In the genomic region with DNA sequence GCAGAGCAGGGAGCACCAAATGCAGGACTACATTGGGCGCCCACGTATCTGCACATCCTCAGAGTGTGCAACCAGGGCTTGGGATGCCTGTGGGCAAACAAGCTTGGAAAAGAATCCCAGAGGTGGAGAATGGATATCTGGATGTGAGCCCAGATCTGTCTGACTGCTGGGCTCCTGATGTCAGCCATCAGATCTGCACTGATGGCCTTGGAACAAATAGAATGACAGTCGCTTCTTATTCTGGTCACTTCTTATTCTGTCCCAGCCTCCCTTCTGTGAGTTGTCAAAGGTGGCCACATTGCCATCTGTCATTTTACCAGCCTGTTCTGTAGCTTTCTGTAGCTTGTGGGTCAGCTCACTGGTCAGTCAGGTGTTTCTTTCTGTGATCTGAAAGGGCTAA, we compare ENCODE assay signal across 17 mouse cellular contexts. TPM values are rescaled to one million over a fixed set of nuclear protein-coding genes. Genes with fewer than 3 reads are reported as not detected.
A peak's percentile ranks its signal among the peaks of the same experiment; 100 is the strongest.
DNase-seq lines count a peak whose midpoint lies in the region; ATAC-seq and TF ChIP-seq lines count a peak whose summit lies in the region.
"Had no signal": no experiment of that assay in that cellular context is flagged by ENCODE, and none has a peak within 500 bp of the region (broad histone marks: within the 10 kb centered on the region; RNA-seq: fewer than 3 reads in every experiment).

No protein-coding gene starts in this region.

- H3K9ac ChIP-seq in kidney, postnatal 0 days (ENCODE audit: low read depth, low read length), result no peak overlapping the region
- H3K9ac ChIP-seq: embryonic facial prominence, embryonic 12.5 days; forebrain, embryonic 13.5 days; heart, embryonic 12.5 days; midbrain, embryonic 15.5 days had no signal

- no peak for DNase-seq in cerebellum, postnatal 4 days (ENCODE audit: low spot score in 2 of 2)
- no peak for DNase-seq in kidney, postnatal 0 days (ENCODE audit: low spot score)
- DNase-seq in kidney, postnatal 10 days, result no peak
- DNase-seq in MN1 (ENCODE audit: low spot score), result peak; percentile 38
- DNase-seq in cerebellum, postnatal 25 days, result peak; percentile 48 to 58
- DNase-seq in adipocyte (ENCODE audit: low spot score), result no peak
- DNase-seq in retina, embryonic 14.5 days (ENCODE audit: low spot score), result no peak
- DNase-seq: adrenal gland, adult 2 months; kidney, postnatal 25 days; liver had no signal

- no peak overlapping the region for H3K4me2 ChIP-seq in kidney, postnatal 0 days (ENCODE audit: low read length)
- H3K4me2 ChIP-seq: embryonic facial prominence, embryonic 12.5 days; forebrain, embryonic 13.5 days; heart, embryonic 12.5 days; midbrain, embryonic 15.5 days had no signal

- no peaks in the 10 kb centered on the region for H3K27me3 ChIP-seq in kidney, postnatal 0 days (ENCODE audit: insufficient read depth, low read length)
- H3K27me3 ChIP-seq: embryonic facial prominence, embryonic 12.5 days; forebrain, embryonic 13.5 days; midbrain, embryonic 15.5 days had no signal

- no peaks in the 10 kb centered on the region for H3K9me3 ChIP-seq in kidney, postnatal 0 days (replicated peaks; ENCODE audit: low read length)
- H3K9me3 ChIP-seq: embryonic facial prominence, embryonic 12.5 days; forebrain, embryonic 13.5 days; heart, embryonic 12.5 days; midbrain, embryonic 15.5 days had no signal

- WGBS in kidney, postnatal 0 days, result 90% methylated on average over 3 of the region's 3 CpGs

- no peaks in the 10 kb centered on the region for H3K4me1 ChIP-seq in kidney, postnatal 0 days (replicated peaks; ENCODE audit: insufficient read depth, low read length)
- H3K4me1 ChIP-seq: forebrain, embryonic 13.5 days; midbrain, embryonic 15.5 days had no signal

- peak overlapping the region; percentile 70; the same call in 1 of the 2 replicates for H3K27ac ChIP-seq in kidney, postnatal 0 days
- H3K27ac ChIP-seq: embryonic facial prominence, embryonic 12.5 days; forebrain, embryonic 13.5 days; midbrain, embryonic 15.5 days had no signal

- no peaks in the 10 kb centered on the region for H3K36me3 ChIP-seq in kidney, postnatal 0 days (ENCODE audit: insufficient read depth, low read length)
- H3K36me3 ChIP-seq: embryonic facial prominence, embryonic 12.5 days; heart, embryonic 12.5 days; midbrain, embryonic 15.5 days had no signal

- H3K4me3 ChIP-seq in kidney, postnatal 0 days (replicated peaks; ENCODE audit: low read depth, low read length), result no peak overlapping the region
- H3K4me3 ChIP-seq: embryonic facial prominence, embryonic 12.5 days; forebrain, embryonic 13.5 days; heart, embryonic 12.5 days; midbrain, embryonic 15.5 days had no signal

- TF ChIP-seq CTCF in kidney, postnatal 0 days (IDR thresholded peaks at IDR 0.05; ENCODE audit: low read depth), result no peak

- peak; percentile 71; the same call in 1 of the 2 replicates for ATAC-seq in cerebellum, adult (ENCODE audit: insufficient number of reproducible peaks, low FRiP score, low TSS enrichment)
- ATAC-seq in kidney, postnatal 0 days (replicated peaks; ENCODE audit: low FRiP score, low read depth), result no peak
- ATAC-seq: forebrain, embryonic 13.5 days; inflammation-experienced regulatory T-cells, adult 6 months; midbrain, embryonic 15.5 days had no signal

RNA-seq across cellular contexts. Expression of gene Slco2b1, which starts 12.6 kb away (rescaled TPM):
- polyA plus RNA-seq in kidney, postnatal 0 days (2015; fragmentation: Nextera tagmentation; extraction: Ambion mirVana), result 4.0 and 4.3 TPM in 2 replicates
- polyA plus RNA-seq: inflammation-experienced regulatory T-cells, adult 6 months had no signal

RNA-seq across cellular contexts. Expression of gene Olfr520, which starts 31.5 kb away (rescaled TPM):
- not detected in 2 replicates for polyA plus RNA-seq in kidney, postnatal 0 days (2015; fragmentation: Nextera tagmentation; extraction: Ambion mirVana)
- polyA plus RNA-seq: adrenal gland, adult 2 months; embryonic facial prominence, embryonic 12.5 days; forebrain, embryonic 13.5 days; heart, embryonic 12.5 days; inflammation-experienced regulatory T-cells, adult 6 months; midbrain, embryonic 15.5 days; stomach, embryonic 16.5 days had no signal

Comparison
In these comparisons a context has a peak if more than half of its experiments do, and no peak if none do; other contexts are left out.
1. DNase-seq: peak in MN1 (single experiment) and cerebellum, postnatal 25 days (2 of 2); none in cerebellum, postnatal 4 days (0 of 2), kidney, postnatal 0 days (single experiment), kidney, postnatal 10 days (single experiment), adipocyte (single experiment) and retina, embryonic 14.5 days (single experiment).